Mouse (Mus musculus) thymus, postnatal 4 days (tissue): ENCODE results near the gene Dlg5.

ENCODE experiments used
- DNase-seq: peaks from one replicate; pipeline ENCODE4 v3.0.0; 2021

The Dlg5 gene

GRCm38 (mm10) chr14:24098828-24099227 is 146.9 kb downstream of the Dlg5 start:
- no peak for DNase-seq

- DNase-seq: no peak
These were observed 151.1 kb downstream of the Dlg5 start for GRCm38 (mm10) chr14:24094656-24095055.

GRCm38 (mm10) chr14:24093221-24093620 is 152.5 kb downstream of the Dlg5 start:
- DNase-seq: no peak

- DNase-seq: no peak
These were observed 153.3 kb downstream of the Dlg5 start for GRCm38 (mm10) chr14:24092391-24092790.

GRCm38 (mm10) chr14:24090790-24091189 is 154.9 kb downstream of the Dlg5 start:
- no peak for DNase-seq

GRCm38 (mm10) chr14:24089181-24089580 is 156.5 kb downstream of the Dlg5 start:
- no peak for DNase-seq

GRCm38 (mm10) chr14:24087430-24087829 is 158.3 kb downstream of the Dlg5 start:
- DNase-seq: no peak

GRCm38 (mm10) chr14:24086481-24086880 is 159.2 kb downstream of the Dlg5 start:
- DNase-seq: no peak
